Mouse (Mus musculus) lung, postnatal 0 days (tissue): Measurements from ENCODE around the gene Polk.

Experiments used
- CTCF ChIP-seq: IDR thresholded peaks from 2 replicates; pipeline ENCODE4 v1.5.1; 2016; ENCODE audit warnings: antibody characterized with exemption, mild to moderate bottlenecking
- EP300 ChIP-seq: IDR thresholded peaks from 2 replicates; pipeline ENCODE4 v1.6.1; 2016; ENCODE audit warnings: antibody characterized with exemption, mild to moderate bottlenecking, control low read depth

- no peak for TF ChIP-seq CTCF
- TF ChIP-seq EP300: no peak
These were observed 63.4 kb downstream of the Polk start for GRCm38 (mm10) chr13:96478991-96479390.
